Mouse (Mus musculus) v-Abl transformed pro-B cells (cell line): ENCODE data around the gene Rpl3l.

Experiments
- in situ Hi-C, 2 experiments: fragments of 400-800 bp; cut with MboI; formaldehyde crosslinking; loops; one replicate each; pipeline ENCODE4 v1.15.1; 2025; ENCODE audit not compliant: unreplicated experiment in 2 of 2

Rpl3l gene

GRCm38 (mm10) chr17:24780821-24781220 is 53.2 kb downstream of the Rpl3l start:
- in situ Hi-C loops = no loop called here
